Mouse (Mus musculus) ES-E14 (cell line): ENCODE results near the gene Pparg. TPM values are rescaled to one million over a fixed set of nuclear protein-coding genes. Genes with fewer than 3 reads are reported as not detected.
A peak's percentile ranks its signal among the peaks of the same experiment; 100 is the strongest.

ENCODE experiments used
- DNase-seq: peaks from one replicate; pipeline ENCODE4 v3.0.0-alpha.2; 2013; ENCODE audit warnings: low read depth, low spot score
- H3K27ac ChIP-seq: 2 replicates; pipeline ENCODE4 v1.5.1; 2012; ENCODE audit warnings: low read depth, mild to moderate bottlenecking, low read length, moderate library complexity, mixed read lengths; ENCODE audit not compliant: poor library complexity, insufficient read depth, severe bottlenecking
- H3K36me3 ChIP-seq: 2 replicates; pipeline ENCODE4 v1.6.1; 2012; ENCODE audit warnings: mild to moderate bottlenecking, low read length, moderate library complexity, mixed read lengths; ENCODE audit not compliant: control insufficient read depth, poor library complexity, insufficient read depth, severe bottlenecking
- H3K4me1 ChIP-seq, 2 experiments: fragments of 150-350 bp in 1 of 2; sonication (generic) in 1 of 2; 2 replicates each; pipeline ENCODE4 v1.6.1; 2012; ENCODE audit warnings: low read length in 2 of 2, mild to moderate bottlenecking in 1 of 2, mixed read lengths in 1 of 2; ENCODE audit not compliant: control insufficient read depth in 2 of 2, insufficient read depth in 2 of 2, poor library complexity in 1 of 2
- H3K4me3 ChIP-seq, 2 experiments: fragments of 150-350 bp in 1 of 2; sonication (generic) in 1 of 2; 2 replicates each; pipeline ENCODE4 v1.5.1; 2012; ENCODE audit warnings: low read length in 2 of 2, low read depth in 1 of 2, mild to moderate bottlenecking in 1 of 2, mixed read lengths in 1 of 2; ENCODE audit not compliant: insufficient read depth in 1 of 2, poor library complexity in 1 of 2, severe bottlenecking in 1 of 2
- H3K9ac ChIP-seq: 2 replicates; pipeline ENCODE4 v1.6.1; 2012; ENCODE audit warnings: low read depth, mild to moderate bottlenecking, low read length, mixed read lengths; ENCODE audit not compliant: poor library complexity, insufficient read depth, severe bottlenecking
- H3K9me3 ChIP-seq: fragments of 150-350 bp; sonication (generic); 2 replicates; pipeline ENCODE4 v1.6.1; 2012; ENCODE audit warnings: low read depth, mild to moderate bottlenecking, low read length; ENCODE audit not compliant: control insufficient read depth, insufficient read depth
- CHD2 ChIP-seq: IDR thresholded peaks from 2 replicates; pipeline ENCODE4 v1.6.1; 2014; ENCODE audit warnings: mild to moderate bottlenecking, low read depth, low read length, inconsistent platforms
- HCFC1 ChIP-seq: IDR thresholded peaks from 2 replicates; pipeline ENCODE4 v1.6.1; 2012; ENCODE audit warnings: low read length, inconsistent platforms, borderline replicate concordance; ENCODE audit not compliant: insufficient read depth
- MAFK ChIP-seq: IDR thresholded peaks from 2 replicates; pipeline ENCODE4 v1.6.1; 2014; ENCODE audit warnings: mild to moderate bottlenecking, low read depth, low read length, inconsistent platforms; ENCODE audit not compliant: insufficient read depth
- ZC3H11A ChIP-seq: IDR thresholded peaks from 2 replicates; pipeline ENCODE4 v1.6.1; 2012; ENCODE audit warnings: low read depth, mild to moderate bottlenecking, inconsistent platforms, low read length, borderline replicate concordance
- ZNF384 ChIP-seq: IDR thresholded peaks from 2 replicates; pipeline ENCODE4 v1.6.1; 2012; ENCODE audit warnings: low read depth, low read length, inconsistent platforms
- in situ Hi-C, 2 experiments: fragments of 600-800 bp; cut with MboI; formaldehyde crosslinking; loops; one replicate each; pipeline ENCODE4 v1.15.1; 2025; ENCODE audit warnings: low sequenced_read_pairs in 2 of 2, inconsistent platforms in 1 of 2; ENCODE audit not compliant: unreplicated experiment in 2 of 2
- total RNA-seq: library from RNA; depleted of rRNA; stranded (reverse); fragments of 300-350 nt; gene quantifications from 2 replicates; pipeline ENCODE4 v1.2.3, GENCODE M21; 2012

Pparg gene
- total RNA-seq, 1 experiment = 0.85 TPM

GRCm38 (mm10) chr6:115335536-115335935 is 25.2 kb upstream of the Pparg start:
- Histone ChIP-seq H3K27ac (no peak overlapping the region; the same call in 1 of the 2 replicates), H3K9ac (no peak overlapping the region), H3K36me3 (no peaks in the 10 kb centered on the region), H3K4me3 (no peak overlapping the region), H3K9me3 (no peaks in the 10 kb centered on the region), H3K4me1 (peaks cover 7 to 16% of the 10 kb centered on the region in 2 experiments)
- DNase-seq = peak; percentile 54
- in situ Hi-C loops = no loop called here
- TF ChIP-seq ZNF384 = no peak
- no peak for TF ChIP-seq CHD2
- no peak for TF ChIP-seq MAFK
- TF ChIP-seq HCFC1 = no peak
- no peak for TF ChIP-seq ZC3H11A

GRCm38 (mm10) chr6:115340084-115340483 is 20.7 kb upstream of the Pparg start:
- TF ChIP-seq ZNF384 (no peak), MAFK (no peak), HCFC1 (no peak), ZC3H11A (no peak), CHD2 (no peak)
- Histone ChIP-seq H3K4me3 (no peak overlapping the region), H3K9ac (no peak overlapping the region), H3K27ac (no peak overlapping the region), H3K36me3 (no peaks in the 10 kb centered on the region), H3K9me3 (no peaks in the 10 kb centered on the region), H3K4me1 (peaks cover 7 to 8% of the 10 kb centered on the region in 2 experiments)
- in situ Hi-C loops = no loop called here
- no peak for DNase-seq

- Histone ChIP-seq H3K4me3 (no peak overlapping the region), H3K9ac (no peak overlapping the region), H3K36me3 (no peaks in the 10 kb centered on the region), H3K27ac (no peak overlapping the region), H3K4me1 (no peaks in the 10 kb centered on the region), H3K9me3 (no peaks in the 10 kb centered on the region)
- no peak for DNase-seq
- no peak for TF ChIP-seq CHD2
- TF ChIP-seq MAFK = no peak
- no peak for TF ChIP-seq HCFC1
- TF ChIP-seq ZNF384 = no peak
- no peak for TF ChIP-seq ZC3H11A
- in situ Hi-C loops = no loop called here
These were observed 17.7 kb upstream of the Pparg start for GRCm38 (mm10) chr6:115343096-115343495.

- in situ Hi-C loops = no loop called here
- Histone ChIP-seq H3K4me1 (no peaks in the 10 kb centered on the region), H3K36me3 (no peaks in the 10 kb centered on the region), H3K9ac (no peak overlapping the region), H3K9me3 (no peaks in the 10 kb centered on the region), H3K27ac (no peak overlapping the region), H3K4me3 (no peak overlapping the region)
- DNase-seq = no peak
- no peak for TF ChIP-seq HCFC1
- no peak for TF ChIP-seq ZC3H11A
- TF ChIP-seq ZNF384 = no peak
- TF ChIP-seq MAFK = no peak
- no peak for TF ChIP-seq CHD2
These were observed 17.2 kb upstream of the Pparg start for GRCm38 (mm10) chr6:115343570-115343969.

DNA sequence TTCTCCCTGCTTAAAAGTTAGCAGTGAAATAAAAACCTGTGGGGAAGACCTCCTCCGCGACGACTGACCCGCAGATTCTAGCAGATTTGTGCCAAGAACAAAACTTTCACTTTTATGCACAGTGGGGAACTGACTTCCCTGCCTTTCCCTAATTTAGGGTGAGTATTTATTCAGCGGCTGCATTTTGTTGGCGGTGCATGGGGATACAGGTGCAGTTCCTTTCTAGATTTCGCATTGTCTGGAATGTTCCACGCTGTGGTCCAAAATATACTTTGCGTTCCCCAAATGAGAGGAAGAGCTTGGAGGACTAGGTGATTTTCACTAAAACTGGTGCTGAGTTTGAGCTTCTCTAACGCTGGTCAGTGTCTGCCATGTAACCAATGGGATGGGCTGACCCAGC is 16.6 kb upstream of the Pparg start:
- Histone ChIP-seq H3K36me3 (no peaks in the 10 kb centered on the region), H3K27ac (no peak overlapping the region), H3K9me3 (no peaks in the 10 kb centered on the region), H3K4me3 (peak overlapping the region in 1 of 2 experiments; percentile 19; a peak in 1 of 4 replicates), H3K9ac (no peak overlapping the region), H3K4me1 (no peaks in the 10 kb centered on the region)
- TF ChIP-seq MAFK (no peak), ZC3H11A (no peak), CHD2 (no peak), HCFC1 (no peak)
- no peak for DNase-seq
- in situ Hi-C loops = no loop called here
